Mouse (Mus musculus): ENCODE results near the gene Setd4. TPM values are rescaled to one million over a fixed set of nuclear protein-coding genes. Genes with fewer than 3 reads are reported as not detected.
"Not testable (repeated sequence)": the region's sequence is repeated elsewhere in the genome, so short reads cannot be mapped to it uniquely, and the experiment has no call there.

Setd4 gene
- total RNA-seq (2015) (3.9 and 6.7 TPM in 2 replicates), total RNA-seq (2017) (1.9 and 2.7 TPM in 2 replicates)

DNA sequence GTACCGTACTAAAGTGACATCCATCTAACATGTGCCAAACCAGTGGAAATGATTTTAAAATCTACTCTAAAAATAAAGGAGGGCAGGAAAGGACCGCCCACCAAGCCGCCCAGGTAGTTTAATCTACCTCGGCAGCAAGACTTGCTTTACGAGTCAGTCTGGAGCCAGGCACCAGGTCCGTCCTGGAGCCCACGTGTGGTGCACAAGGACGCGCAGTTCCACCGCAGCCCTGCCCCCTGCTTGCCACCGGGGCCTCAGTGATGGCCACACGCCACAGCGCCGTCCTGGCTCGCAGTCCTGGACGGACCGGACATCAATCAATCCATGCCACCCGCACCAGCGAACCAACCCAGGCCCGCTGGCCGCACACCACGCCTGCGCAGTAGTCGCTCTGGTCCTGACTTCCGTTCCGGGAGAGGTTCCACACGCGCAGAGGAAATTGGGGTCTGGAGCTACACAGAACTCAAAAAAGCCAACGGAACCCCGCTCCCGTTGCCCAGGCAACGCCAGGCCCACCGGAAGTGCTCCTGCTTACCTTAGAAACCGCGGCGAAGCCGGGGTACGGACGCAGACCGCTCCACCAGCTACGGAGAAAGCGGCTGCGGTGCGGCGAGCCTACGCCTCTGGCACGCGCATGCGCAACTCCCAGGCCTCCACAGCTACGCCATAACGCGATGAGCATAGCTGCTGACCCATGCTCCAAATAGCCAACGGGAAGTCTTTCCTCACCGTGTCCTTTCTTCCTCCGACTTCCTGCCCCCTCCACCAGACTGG lies at the start of gene Setd4:
Gene Setd4, minus strand, starts transcription at position 625 of the 774 bp plus-strand sequence.
- peak; percentile 86 for ATAC-seq (ENCODE audit: poor library complexity, severe bottlenecking)

DNA sequence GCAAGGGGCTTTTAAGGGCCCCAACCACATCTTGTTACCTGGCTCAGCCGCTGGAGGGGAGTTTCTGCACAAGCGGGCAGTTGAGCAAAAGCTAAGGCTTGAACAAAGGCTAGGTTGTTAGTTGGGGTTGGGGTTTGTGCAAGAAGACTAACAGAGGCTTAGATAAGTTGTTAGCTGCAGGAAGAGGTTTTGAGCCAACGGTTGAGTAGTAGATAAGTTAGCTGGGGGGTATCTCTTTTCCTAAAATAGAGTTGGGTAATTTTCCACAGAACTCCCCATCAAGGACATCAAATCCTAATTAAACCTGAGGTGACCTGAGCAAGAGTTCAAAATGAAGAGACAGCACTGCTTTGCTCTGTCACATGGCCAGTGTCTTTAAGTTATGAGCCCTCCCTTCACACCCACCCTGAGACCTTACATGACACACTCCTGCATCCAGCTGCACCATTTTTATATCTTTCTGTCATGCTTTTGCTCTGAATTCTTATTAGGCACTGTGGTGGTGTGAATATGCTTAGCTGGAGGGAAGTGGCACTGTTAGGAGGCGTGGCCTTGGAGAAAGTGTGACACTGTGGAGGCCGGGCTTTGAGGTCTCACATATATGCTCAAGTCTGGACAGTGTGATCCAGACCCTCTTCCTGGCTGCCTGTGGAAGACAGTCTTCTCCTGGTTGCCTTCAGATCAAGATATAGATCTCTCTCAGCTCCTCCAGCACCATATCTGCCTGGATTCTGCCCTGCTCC lies 44.7 kb upstream of the Setd4 start:
- peak; percentile 73 for ATAC-seq (ENCODE audit: poor library complexity, severe bottlenecking)

DNA sequence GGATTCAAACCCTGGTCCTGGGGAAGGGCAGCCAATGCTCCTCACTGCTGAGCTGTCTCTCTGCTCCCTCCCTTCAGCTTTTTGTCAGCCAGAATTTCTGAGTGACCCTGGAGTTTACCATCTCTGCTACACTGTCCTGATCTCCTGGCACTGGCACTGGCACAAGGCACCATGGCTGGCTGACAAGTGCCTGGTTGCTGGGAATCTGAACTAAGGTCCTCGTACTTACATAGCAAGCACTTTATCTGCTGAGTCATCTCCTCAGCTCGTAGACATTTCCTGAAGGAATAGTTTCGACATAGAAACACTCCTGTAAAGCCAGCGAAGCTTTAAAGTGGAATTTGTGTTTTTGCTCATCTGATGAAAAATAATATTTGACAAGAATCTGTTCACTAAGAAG lies 40.1 kb upstream of the Setd4 start:
- no peak for ATAC-seq (ENCODE audit: poor library complexity, severe bottlenecking)

- ATAC-seq (ENCODE audit: poor library complexity, severe bottlenecking) = no peak
These were observed 24.0 kb upstream of the Setd4 start, which contains the start of gene Gm5678 for GRCm38 (mm10) chr16:93627761-93628400. TSS of gene Gm5678 (plus strand) at chr16:93628097.

- 0 out of 2 replicates have a peak, but pooled peaks have one; percentile 30 for ATAC-seq (ENCODE audit: poor library complexity, severe bottlenecking)
These were observed 22.9 kb upstream of the Setd4 start for GRCm38 (mm10) chr16:93626745-93627144.

DNA sequence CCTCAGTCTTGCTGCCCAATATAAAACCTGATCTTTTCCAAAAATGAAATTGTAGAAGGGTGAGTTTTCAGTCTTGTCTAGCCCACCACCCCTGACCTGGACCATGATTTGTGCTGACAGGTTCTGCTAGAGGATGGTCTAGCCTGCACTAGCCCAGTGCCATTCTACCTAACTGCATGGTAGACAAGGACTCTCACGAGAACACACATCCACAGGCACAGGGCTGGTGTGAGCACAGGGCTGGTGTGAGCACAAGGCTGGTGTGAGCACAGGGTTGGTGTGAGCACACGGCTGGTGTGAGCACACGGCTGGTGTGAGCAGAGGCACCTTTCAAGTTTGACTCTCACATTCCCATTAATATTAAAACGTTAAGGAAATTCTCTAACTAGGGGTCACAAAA lies 20.8 kb upstream of the Setd4 start:
- ATAC-seq (ENCODE audit: poor library complexity, severe bottlenecking) = no peak

DNA sequence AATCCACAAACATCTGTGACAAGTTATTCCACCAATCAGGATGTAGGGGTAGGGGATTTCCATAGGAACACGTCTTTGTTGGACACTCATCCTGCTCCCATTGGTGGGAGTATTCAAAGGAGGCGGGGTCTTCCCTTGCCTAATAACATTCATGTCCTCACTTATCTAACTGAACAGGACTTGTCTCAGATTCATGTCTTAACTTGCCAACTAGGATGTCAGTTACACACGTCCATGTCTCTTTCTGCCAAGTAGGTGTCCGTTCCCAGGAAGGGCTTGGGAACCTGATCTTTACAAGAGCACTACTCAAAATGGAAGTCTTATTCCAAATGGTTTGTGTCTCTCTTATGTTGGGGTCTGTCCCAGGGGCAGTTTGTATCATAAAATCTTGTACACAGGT lies 19.9 kb upstream of the Setd4 start:
- ATAC-seq (ENCODE audit: poor library complexity, severe bottlenecking) = not testable (repeated sequence)

DNA sequence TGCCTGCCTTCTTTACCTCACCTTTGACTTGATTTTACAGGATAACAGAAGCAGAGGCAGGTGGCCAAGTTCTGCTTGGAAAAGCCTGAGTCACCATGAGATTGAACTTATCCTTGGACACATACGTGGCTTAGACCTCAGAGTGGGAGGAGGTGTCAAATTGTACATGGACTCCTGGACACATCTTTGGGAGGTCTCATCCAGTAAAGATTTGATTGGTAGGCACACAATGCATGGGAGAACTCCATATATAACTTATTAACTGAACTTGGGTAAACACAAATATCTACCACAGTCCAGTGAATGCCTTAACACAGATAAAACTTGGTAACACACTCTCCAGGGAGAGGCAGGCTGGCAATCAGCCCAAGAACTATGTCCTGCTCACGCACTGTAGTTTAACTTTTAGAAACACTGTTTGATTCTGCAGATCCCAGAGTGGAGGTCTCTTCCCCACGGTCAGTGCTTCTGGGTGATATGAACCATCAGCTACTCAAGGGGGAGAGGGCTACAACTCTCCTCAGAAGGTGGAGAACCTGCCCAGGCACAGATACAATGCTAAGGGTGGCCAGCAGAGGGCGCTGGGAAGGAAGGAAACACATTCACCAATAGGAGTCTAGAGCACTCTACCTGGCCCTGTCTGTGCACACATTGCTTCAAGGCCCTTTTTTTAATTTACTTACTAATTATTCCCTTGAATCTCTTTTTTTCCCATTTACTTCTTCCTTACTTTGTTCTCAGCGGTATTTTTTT lies 11.4 kb upstream of the Setd4 start:
- peak; percentile 93 for ATAC-seq (ENCODE audit: poor library complexity, severe bottlenecking)

DNA sequence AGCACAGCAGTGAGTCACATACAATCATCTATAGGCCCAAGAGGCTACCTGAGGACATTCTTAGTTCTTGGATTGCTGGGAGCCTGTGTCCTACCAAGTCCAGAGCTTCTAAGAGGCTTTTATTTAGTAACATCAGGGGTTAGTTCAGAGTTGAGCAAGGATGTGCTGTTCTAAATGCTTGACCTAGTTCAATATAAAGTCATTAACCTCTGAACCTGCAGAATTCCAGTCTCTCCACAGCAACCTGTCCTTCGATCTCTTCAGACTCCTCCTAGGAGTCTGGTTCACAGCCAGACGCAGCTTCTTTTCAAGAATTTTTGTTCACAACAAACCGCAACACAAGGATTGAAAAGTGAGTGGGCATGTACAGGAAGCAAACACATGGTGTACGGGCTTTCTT lies 7.1 kb upstream of the Setd4 start:
- no peak for ATAC-seq (ENCODE audit: poor library complexity, severe bottlenecking)

DNA sequence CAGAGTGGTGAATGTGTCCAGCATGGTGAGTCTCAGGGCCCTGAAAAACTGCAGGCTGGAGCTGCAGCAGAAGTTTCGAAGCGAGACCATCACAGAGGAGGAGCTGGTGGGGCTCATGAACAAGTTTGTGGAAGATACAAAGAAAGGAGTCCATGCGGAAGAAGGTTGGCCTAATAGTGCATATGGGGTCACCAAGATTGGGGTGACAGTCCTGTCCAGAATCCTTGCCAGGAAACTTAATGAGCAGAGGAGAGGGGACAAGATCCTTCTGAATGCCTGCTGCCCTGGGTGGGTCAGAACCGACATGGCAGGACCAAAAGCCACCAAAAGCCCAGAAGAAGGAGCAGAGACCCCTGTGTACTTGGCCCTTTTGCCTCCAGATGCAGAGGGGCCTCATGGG lies 5.9 kb upstream of the Setd4 start:
- no peak for ATAC-seq (ENCODE audit: poor library complexity, severe bottlenecking)

DNA sequence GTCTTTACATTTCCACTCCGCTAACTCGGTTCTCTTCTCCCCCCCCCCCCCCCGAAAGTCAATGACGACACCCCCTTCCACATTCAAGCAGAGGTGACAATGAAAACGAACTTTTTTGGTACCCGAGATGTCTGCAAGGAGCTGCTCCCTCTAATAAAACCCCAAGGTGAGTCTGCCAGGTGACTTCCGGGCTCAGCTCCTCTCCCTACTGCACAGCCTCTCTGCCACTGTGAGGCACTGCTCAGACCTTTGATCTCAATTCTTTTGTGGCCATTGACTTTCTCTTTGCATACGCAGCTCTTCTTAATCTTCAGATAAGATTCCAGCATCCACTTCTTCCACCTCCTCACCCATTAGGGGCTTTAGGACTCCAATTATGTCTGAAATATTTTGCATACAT lies 4.9 kb upstream of the Setd4 start:
- ATAC-seq (ENCODE audit: poor library complexity, severe bottlenecking) = no peak

GRCm38 (mm10) chr16:93607669-93608101 lies 3.8 kb upstream of the Setd4 start:
- ATAC-seq (ENCODE audit: poor library complexity, severe bottlenecking) = peak; percentile 42

DNA sequence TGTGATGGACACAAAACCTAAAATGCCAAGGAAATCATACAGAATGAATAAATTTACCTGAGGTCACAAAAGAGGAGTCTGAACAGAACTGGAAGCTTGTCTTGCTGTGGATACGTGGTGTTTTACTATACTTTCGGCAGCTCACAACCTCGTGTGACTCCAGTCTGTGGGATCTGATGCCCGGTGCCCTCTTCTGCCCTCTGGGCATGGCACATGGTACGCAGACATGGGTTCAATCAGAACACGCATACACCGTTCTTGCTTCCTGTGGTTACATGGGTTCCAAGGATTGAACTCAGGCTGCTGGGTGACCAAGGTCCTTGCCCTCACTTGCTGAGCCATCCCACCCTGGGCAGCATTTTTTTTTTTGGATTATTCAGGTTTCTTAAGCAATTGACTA lies 2.3 kb upstream of the Setd4 start:
- no peak for ATAC-seq (ENCODE audit: poor library complexity, severe bottlenecking)

DNA sequence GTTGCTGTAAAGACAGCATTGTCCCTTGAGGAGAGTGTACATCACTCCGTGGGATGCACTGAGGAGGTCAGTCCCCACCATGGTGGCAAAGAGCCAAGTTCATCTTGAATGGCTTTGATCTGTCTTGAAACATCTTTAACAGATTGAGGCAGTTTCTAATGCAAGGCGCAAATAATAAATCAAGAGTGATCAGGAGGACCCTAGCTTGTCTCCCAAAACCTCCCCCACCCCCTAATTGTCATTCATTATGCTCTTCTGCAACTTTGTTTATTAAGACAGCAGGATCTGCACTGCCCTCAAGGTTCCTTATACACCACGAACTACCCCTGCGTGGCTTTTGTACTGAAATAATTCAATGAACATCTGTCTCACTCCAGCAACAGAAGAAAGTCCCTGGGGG lies 1.7 kb upstream of the Setd4 start, which contains the start of gene Cbr1:
Gene Cbr1, plus strand, starts transcription at position 301 of the 400 bp plus-strand sequence.
- no peak for ATAC-seq (ENCODE audit: poor library complexity, severe bottlenecking)

- ATAC-seq (ENCODE audit: poor library complexity, severe bottlenecking) = no peak
These were observed 662 bp upstream of the Setd4 start for GRCm38 (mm10) chr16:93604481-93604969.

DNA sequence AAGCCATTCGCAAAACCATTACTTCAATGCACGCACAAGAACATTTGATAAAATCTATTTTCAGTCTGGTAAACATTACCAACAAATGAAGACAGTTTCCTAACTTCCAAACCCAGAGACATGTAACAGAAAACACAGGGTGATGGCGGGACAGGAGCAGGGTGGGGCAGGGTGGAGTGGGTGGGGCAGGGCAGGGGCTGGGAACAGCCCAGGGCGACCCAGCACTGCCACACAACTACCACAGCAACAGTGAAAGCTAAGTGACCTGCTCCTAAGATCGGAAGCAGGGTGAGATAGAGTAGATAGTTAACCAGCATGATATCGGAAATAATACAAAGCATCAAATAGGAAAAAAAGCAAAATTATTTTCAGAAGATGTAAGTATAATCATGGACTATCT lies 4.4 kb downstream of the Setd4 start:
- no peak for ATAC-seq (ENCODE audit: poor library complexity, severe bottlenecking)

DNA sequence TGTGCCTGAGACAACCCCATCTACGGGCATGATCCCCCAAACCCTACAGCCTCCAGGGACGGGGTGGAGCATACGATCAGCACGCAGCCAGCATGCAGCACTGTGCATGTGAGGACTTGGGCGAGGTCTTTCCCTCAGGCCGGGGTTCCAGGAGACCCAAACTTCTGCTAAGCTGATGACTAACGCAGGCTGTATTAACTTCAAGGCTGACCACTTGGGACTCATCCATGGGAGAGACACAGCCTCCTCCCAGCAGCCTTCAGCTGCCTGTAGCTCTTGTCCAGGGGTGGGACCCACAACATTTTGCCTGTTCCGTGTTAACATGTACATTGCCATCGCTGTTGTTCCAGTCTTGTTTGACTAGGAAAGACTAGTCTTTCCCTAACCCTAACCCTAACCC lies 6.3 kb downstream of the Setd4 start:
- no peak for ATAC-seq (ENCODE audit: poor library complexity, severe bottlenecking)

DNA sequence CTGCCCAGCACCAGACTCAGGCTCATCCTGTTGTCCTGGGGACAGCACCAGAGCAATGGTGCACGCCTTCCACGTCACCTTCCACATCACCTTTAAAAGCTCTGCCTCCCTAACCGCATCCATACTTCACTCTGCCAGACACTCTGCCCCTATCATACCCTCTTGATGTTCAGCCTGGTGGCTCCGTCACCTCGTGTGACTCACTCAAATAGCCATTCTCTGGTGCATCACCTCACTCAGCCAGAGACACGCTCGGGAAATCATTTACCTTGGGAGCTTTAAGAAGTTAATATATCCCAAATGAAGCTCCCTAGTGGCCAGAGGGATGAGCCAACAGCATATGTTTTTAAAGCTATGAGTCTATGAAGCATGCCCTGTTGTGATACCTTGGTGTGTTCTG lies 7.1 kb downstream of the Setd4 start:
- no peak for ATAC-seq (ENCODE audit: poor library complexity, severe bottlenecking)

DNA sequence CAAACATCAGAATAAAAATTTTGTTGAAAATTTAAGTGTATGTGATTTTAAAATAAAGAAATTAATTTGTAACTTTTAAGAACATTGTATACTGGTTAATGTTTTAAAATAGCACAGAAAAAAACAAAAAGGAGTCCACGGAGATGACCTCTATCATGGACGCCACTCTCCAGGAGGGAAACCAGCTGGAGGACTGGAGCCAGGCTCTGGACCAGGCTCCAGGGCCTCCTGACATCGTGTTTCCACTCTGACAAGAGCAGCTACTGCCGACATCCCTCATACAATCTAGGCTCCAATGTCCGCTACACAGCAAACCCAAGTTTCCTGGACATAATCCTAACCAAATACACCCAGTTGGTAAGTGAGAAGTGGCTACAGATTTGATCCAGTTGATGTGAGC lies 8.1 kb downstream of the Setd4 start:
- no peak for ATAC-seq (ENCODE audit: poor library complexity, severe bottlenecking)

GRCm38 (mm10) chr16:93594448-93594847 lies 9.4 kb downstream of the Setd4 start:
- ATAC-seq (ENCODE audit: poor library complexity, severe bottlenecking) = no peak

- ATAC-seq (ENCODE audit: poor library complexity, severe bottlenecking) = no peak
These were observed 10.5 kb downstream of the Setd4 start for GRCm38 (mm10) chr16:93593406-93593805.
